Mouse (Mus musculus) urinary bladder, postnatal 4 days (tissue): ENCODE results near the gene Gm49027.

Source experiments
- DNase-seq, 2 experiments: peaks; one replicate each; pipeline ENCODE4 v3.0.0; 2021 to 2022; ENCODE audit warnings: low spot score in 2 of 2

Gm49027 gene

DNA sequence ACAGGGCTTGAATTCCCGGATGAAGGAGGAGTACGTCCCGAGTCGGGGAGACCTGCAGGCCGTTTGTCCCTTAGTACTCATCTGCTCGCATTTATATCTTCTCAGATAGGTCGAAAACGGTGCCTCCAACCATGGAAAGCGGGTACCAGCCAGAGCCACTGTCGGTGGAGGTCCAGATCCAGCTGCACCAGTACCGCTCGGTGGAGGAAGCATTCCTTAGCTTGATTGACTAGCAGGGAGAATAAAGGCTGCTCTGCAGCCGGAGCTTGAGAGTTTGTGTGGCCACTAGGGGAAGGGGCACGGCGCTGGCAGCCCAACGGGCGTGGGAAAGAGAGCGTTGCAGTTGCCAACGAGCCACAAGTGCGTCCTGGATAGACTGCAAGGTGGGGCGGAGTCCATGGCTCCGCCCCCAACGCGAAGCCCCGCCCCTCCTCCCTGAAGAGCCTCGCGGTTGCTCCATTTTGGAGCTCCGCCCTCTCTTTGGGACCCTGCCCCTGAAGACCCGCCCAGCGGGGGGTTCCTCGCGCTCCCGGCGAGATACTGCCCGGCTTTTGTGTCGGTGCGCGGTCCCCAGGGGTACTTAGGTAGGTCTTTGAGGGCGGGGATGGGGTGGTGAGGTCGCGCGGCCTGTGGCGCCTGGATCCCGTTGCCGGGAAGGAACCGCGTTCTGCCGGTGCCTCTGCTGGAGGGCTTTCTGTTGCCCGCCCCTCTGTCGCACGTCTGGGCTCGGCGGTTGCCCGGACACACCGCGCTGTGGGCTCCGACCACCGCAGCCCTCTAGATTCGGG is 17.2 kb downstream of the Gm49027 start:
- peak; percentile 70 to 81 for DNase-seq

DNA sequence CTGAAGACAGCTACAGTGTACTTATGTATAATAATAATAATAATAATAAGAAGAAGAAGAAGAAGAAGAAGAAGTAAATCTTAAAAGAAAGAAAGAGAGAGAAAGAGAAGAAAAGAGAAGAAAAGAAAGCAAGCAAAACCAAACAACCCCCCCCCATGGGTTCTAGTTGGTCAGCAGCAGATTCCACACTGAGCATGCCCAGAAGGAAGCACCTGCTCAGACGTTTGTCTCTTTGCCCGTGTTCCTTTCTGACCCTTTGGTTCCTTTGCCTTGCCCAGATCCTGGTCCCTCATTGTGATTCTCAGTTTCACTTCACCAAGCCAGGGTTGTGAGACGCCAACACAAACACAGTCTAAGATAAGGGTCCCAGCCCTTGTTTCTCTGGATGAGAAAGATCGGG is 23.3 kb downstream of the Gm49027 start:
- DNase-seq, result no peak

DNA sequence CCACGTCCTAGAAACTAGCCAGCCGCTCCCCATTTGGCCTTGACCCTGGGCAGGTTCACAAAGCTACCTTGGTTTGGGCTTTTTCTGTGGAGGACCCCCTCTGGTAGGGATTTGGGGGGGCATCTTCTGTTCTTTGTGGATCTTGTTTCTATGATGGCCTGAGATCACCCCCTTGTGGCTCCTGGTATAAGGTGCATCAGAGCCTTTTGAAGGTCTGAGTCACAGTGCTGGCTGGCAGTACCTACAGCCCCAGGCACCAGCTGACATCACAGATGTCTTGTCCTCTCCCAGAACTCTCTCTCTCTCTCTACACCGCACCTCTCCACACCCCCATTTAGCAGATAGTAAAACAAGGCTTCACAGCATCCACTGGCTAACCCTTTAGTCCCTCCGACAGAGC is 25.6 kb downstream of the Gm49027 start:
- DNase-seq, result no peak

DNA sequence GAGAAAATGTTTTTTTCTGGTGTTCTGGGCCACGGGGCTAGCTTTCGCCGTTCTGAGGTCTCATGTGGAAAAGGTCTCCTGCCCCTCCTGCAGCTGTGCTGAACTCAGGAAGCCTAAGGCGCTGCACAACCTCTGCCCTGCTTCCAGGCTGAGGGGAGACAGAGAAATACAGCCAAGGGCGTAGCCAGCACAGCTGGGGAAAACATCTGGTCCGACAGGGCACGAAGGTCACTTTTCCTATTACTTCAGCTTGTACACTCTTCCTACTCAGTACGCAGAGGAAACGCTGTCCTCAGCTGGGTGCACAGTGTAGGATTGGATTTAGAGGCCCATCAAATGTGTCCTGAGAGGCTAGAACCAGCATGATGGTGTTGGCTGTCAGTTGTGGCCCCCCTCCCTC is 35.4 kb downstream of the Gm49027 start:
- no peak for DNase-seq

DNA sequence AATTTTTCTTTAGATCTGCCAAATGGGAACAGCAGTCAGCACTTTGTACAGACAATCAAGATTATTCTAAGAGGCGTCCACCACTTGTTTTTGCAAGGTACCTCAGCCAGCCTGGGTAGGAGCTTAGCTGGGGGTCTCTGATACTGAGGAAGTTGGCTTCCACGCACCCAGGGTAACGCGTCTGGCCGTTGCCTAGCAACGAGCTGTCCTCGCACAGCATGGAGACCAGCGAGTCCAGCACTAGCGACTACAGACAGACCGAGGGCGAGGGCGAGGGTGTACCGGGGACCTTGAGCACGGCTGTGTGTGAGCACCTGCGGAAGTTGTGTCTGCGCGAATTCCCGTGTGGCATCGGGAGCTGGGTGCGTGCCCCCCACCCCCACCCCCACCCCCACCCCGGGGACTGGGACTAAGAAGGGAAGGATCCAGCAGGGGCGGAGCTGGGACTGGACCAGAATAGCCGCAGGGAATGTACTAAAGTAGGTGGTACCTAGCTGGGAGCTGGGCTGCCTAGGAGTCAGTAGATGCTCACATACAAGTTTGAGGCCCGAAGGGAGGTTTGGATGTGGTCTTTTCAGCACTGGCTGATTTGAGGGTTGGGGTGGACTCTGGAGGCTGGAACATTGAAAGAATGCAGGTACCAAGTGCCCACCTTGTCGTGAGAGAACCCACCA is 36.0 kb downstream of the Gm49027 start, which contains the start of the genes Lrrc43 and Il31:
Gene Lrrc43 (plus strand): TSS at position 194 of the 674 bp plus-strand sequence.
Gene Il31 (minus strand): TSS at position 378 of the 674 bp plus-strand sequence.
- no peak for DNase-seq

DNA sequence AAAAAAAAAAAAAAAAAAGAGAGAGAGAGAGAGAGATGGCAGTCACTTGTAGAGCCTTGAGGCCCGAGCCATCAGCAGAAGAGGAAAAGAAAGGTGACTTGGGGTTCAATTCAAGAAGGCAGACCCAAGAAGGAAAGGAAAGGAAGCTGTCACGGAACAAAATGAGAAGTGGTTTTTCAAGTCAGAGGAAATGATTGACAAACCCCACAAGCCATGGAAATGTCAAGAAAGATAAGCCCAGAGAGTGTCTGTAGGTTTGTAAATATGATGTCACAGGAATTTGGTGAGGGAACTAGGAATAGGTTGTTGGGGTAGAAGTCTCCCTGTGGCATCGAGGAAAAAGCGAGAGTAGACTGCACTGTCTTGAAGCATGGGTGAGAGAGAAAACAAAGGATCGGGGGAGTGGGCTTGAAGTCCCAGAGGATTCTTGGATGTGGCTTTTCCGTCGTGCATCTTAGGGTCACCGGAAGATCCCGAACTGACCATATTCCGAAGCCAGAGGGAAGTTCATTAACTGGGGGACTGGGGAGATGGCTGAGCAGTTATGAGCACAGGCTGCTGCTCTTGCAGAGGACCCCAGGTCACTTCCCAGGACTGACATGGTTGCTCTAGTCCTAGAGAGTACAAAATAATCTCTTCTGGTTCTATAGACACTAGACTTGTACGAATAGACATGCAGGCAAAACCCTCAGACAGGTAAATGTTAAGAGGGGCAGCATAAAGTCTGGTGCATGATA is 37.5 kb downstream of the Gm49027 start:
- no peak for DNase-seq

DNA sequence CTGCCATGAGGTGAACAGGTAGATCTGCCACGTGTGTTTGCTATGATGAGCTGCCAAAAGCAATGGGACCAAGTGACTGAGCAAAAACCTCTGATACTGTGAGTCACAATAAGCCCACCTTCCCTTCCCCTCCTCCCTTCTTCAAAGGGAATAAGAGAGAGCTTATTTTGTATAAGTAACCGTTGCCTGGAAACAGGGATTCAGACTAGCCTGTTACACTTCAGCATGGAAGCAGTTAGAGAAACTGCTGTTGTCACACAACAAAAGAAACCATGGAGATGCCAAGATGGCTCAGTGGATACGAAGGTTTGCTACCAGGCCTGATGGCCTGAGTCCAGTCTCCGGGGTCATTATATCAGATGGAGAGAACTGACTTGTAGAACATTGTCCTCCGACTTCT is 51.5 kb downstream of the Gm49027 start:
- no peak for DNase-seq

DNA sequence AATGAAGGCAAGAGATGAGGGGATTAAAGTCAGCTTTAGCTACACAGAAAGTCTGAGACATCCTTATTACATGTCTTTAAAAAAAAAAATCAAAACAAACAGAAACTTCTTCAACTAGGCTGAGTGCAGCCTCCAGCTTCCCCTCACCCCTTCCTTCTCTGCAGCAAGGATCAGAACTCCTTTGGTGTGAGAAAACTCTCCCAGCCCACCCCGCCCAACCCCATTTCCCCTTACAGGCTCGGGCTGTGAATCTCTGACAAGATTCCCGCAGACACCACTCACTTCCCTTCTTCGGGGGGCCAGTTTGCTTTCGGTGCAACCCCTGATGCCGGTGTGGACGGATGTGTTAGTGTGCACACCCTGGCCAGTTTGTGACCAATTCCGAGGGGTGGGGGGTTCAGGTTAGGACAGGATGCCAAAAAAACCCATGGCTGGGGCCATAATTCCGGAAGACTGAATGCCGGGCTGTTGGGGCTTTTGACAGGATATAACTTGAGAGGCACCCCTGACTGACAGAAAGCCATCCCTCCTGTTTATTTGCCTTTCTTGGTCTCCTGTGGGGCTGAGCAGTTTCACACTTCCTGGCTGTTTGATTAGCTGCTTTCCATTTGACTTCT is 54.4 kb downstream of the Gm49027 start:
- DNase-seq, result no peak

DNA sequence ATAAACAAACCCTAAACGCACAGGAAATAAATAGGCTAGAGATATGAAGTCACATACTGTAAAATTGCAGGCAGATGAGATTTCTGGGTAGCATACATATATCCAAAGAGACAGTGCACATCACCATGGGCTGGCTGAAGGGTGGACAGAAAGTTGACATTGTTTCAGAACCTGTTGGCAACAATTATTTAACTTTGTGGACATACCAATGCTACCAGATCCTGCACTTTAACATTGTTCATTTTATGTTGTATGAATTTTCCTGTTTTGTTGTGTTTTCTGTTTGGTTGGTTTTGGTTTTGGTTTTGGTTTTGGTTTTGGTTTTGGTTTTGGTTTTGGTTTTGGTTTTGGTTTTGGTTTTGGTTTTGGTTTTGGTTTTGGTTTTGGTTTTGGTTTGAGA is 60.6 kb downstream of the Gm49027 start:
- DNase-seq, result no peak
